In the genomic region with DNA sequence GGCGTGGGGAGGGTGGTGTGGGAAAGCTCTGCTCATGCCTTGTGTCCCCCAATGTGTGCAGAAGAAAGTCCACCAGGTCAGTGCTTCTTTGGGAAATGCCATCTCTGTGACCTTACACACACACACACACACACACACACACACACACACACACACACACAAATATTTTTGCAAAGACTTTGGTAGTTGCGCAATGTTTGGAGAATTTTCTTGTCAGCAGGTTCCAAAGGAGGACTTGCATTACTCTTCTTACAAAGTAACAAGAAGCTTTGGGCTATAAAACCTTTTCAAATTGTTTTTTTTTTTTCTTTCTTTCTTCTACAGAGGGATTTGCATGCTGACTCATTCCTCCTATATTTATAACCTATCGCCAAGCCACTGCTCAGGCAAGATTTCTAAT, we compare ENCODE assay signal across 32 mouse cellular contexts. TPM values are rescaled to one million over a fixed set of nuclear protein-coding genes. Genes with fewer than 3 reads are reported as not detected.
DNase-seq lines count a peak whose midpoint lies in the region; ATAC-seq and TF ChIP-seq lines count a peak whose summit lies in the region.
"Had no signal": no experiment of that assay in that cellular context is flagged by ENCODE, and none has a peak within 500 bp of the region (broad histone marks: within the 10 kb centered on the region; RNA-seq: fewer than 3 reads in every experiment).

No protein-coding gene starts in this region.

- 82% methylated on average over 3 of the region's 3 CpGs for WGBS in hindbrain, embryonic 13.5 days
- 90% methylated on average over 3 of the region's 3 CpGs for whole genome bisulfite sequencing in hindbrain, embryonic 11.5 days
- 70% methylated on average over 3 of the region's 3 CpGs for WGBS in midbrain, embryonic 15.5 days
- 53% methylated on average over 3 of the region's 3 CpGs for WGBS in midbrain, postnatal 0 days
- 66% methylated on average over 3 of the region's 3 CpGs for WGBS in embryonic facial prominence, embryonic 14.5 days

- H3K36me3 ChIP-seq in hindbrain, embryonic 13.5 days: no peaks in the 10 kb centered on the region
- H3K36me3 ChIP-seq in hindbrain, embryonic 11.5 days (ENCODE audit: control insufficient read depth, insufficient read depth, low read length): no peaks in the 10 kb centered on the region
- no peaks in the 10 kb centered on the region for H3K36me3 ChIP-seq in midbrain, embryonic 15.5 days (replicated peaks)
- H3K36me3 ChIP-seq in midbrain, postnatal 0 days (ENCODE audit: insufficient read depth, low read length): no peaks in the 10 kb centered on the region
- H3K36me3 ChIP-seq in embryonic facial prominence, embryonic 14.5 days (ENCODE audit: control insufficient read depth, insufficient read depth, low read length): no peaks in the 10 kb centered on the region
- H3K36me3 ChIP-seq: kidney, embryonic 15.5 days; neural tube, embryonic 12.5 days had no signal

- no peak overlapping the region for H3K4me2 ChIP-seq in hindbrain, embryonic 13.5 days
- H3K4me2 ChIP-seq in hindbrain, embryonic 11.5 days (replicated peaks; ENCODE audit: low read depth, low read length): no peak overlapping the region
- no peak overlapping the region for H3K4me2 ChIP-seq in midbrain, embryonic 15.5 days
- H3K4me2 ChIP-seq in midbrain, postnatal 0 days (ENCODE audit: low read depth, low read length, poor library complexity, severe bottlenecking): no peak overlapping the region
- H3K4me2 ChIP-seq in embryonic facial prominence, embryonic 14.5 days (ENCODE audit: low read depth, low read length): no peak overlapping the region
- H3K4me2 ChIP-seq: kidney, embryonic 15.5 days; liver, embryonic 11.5 days; neural tube, embryonic 12.5 days had no signal

- H3K4me3 ChIP-seq in hindbrain, embryonic 13.5 days: no peak overlapping the region
- H3K4me3 ChIP-seq in hindbrain, embryonic 11.5 days (ENCODE audit: low read depth, low read length): no peak overlapping the region
- H3K4me3 ChIP-seq in midbrain, embryonic 15.5 days: no peak overlapping the region
- no peak overlapping the region for H3K4me3 ChIP-seq in midbrain, postnatal 0 days (ENCODE audit: low read depth, low read length)
- no peak overlapping the region for H3K4me3 ChIP-seq in embryonic facial prominence, embryonic 14.5 days (ENCODE audit: low read depth, low read length)
- H3K4me3 ChIP-seq in layer of hippocampus, adult 2 months: no peak overlapping the region
- H3K4me3 ChIP-seq: kidney, embryonic 15.5 days; megakaryocyte, embryonic 14.5 days; neural tube, embryonic 12.5 days had no signal

- H3K9ac ChIP-seq in hindbrain, embryonic 13.5 days: no peak overlapping the region
- no peak overlapping the region for H3K9ac ChIP-seq in hindbrain, embryonic 11.5 days (ENCODE audit: low read depth, low read length)
- no peak overlapping the region for H3K9ac ChIP-seq in midbrain, embryonic 15.5 days
- no peak overlapping the region for H3K9ac ChIP-seq in midbrain, postnatal 0 days (replicated peaks; ENCODE audit: low read length, poor library complexity, severe bottlenecking)
- H3K9ac ChIP-seq in embryonic facial prominence, embryonic 14.5 days (ENCODE audit: low read depth, low read length): no peak overlapping the region
- H3K9ac ChIP-seq: kidney, embryonic 15.5 days; neural tube, embryonic 12.5 days had no signal

- no peak for TF ChIP-seq CTCF in midbrain, postnatal 0 days (IDR thresholded peaks at IDR 0.05)
- TF ChIP-seq CTCF in layer of hippocampus, adult 2 months (conservative IDR thresholded peaks at IDR 0.05): no peak

- no peak for ATAC-seq in hindbrain, embryonic 13.5 days (ENCODE audit: low FRiP score)
- no peak for ATAC-seq in hindbrain, embryonic 11.5 days (ENCODE audit: low FRiP score)
- no peak for ATAC-seq in midbrain, embryonic 15.5 days (replicated peaks)
- no peak for ATAC-seq in midbrain, postnatal 0 days (ENCODE audit: low FRiP score)
- no peak for ATAC-seq in embryonic facial prominence, embryonic 14.5 days (ENCODE audit: low read depth)
- ATAC-seq: activated CD4-positive, CD25-positive, alpha-beta regulatory T cell, adult 4 months; forebrain, embryonic 14.5 days had no signal

- H3K27ac ChIP-seq in hindbrain, embryonic 13.5 days: peak overlapping the region; percentile 62
- no peak overlapping the region for H3K27ac ChIP-seq in hindbrain, embryonic 11.5 days (ENCODE audit: low read depth, low read length)
- H3K27ac ChIP-seq in midbrain, embryonic 15.5 days: peak overlapping the region; percentile 26; the same call in 1 of the 2 replicates
- H3K27ac ChIP-seq in midbrain, postnatal 0 days (ENCODE audit: low read depth, low read length): no peak overlapping the region
- peak overlapping the region; percentile 52; the same call in 1 of the 2 replicates for H3K27ac ChIP-seq in embryonic facial prominence, embryonic 14.5 days (replicated peaks; ENCODE audit: low read depth, low read length)
- H3K27ac ChIP-seq in layer of hippocampus, adult 2 months: no peak overlapping the region
- H3K27ac ChIP-seq: kidney, embryonic 15.5 days; neural tube, embryonic 12.5 days had no signal

- H3K4me1 ChIP-seq in hindbrain, embryonic 13.5 days (replicated peaks): peaks cover 6% of the 10 kb centered on the region; the same call in 1 of the 2 replicates
- no peaks in the 10 kb centered on the region for H3K4me1 ChIP-seq in hindbrain, embryonic 11.5 days (replicated peaks; ENCODE audit: control insufficient read depth, insufficient read depth, low read length)
- H3K4me1 ChIP-seq in midbrain, embryonic 15.5 days: peaks cover 5% of the 10 kb centered on the region
- peaks cover 2% of the 10 kb centered on the region; the same call in 1 of the 2 replicates for H3K4me1 ChIP-seq in midbrain, postnatal 0 days (ENCODE audit: insufficient read depth, low read length)
- peaks cover 21% of the 10 kb centered on the region for H3K4me1 ChIP-seq in embryonic facial prominence, embryonic 14.5 days (ENCODE audit: control insufficient read depth, insufficient read depth, low read length)
- H3K4me1 ChIP-seq: megakaryocyte, embryonic 14.5 days; neural tube, embryonic 12.5 days had no signal

- DNase-seq in hindbrain, embryonic 11.5 days (ENCODE audit: low spot score): no peak
- DNase-seq in midbrain, postnatal 0 days (ENCODE audit: low spot score): no peak
- DNase-seq in embryonic facial prominence, embryonic 14.5 days (ENCODE audit: low spot score): peak; percentile 54
- DNase-seq in c-Kit-positive CD71-positive TER-119-positive erythroid progenitor cells, embryonic 14.5 days (ENCODE audit: low spot score): no peak
- no peak for DNase-seq in layer of hippocampus, adult 2 months (ENCODE audit: low spot score in 2 of 2)
- DNase-seq: adrenal gland, postnatal 10 days; cerebellum, adult 11 months; cerebellum, adult 9-11 months; kidney, adult 11 months; kidney, postnatal 4 days; layer of hippocampus, adult 9-11 months; left cerebral cortex, postnatal 4 days; lung, adult 2 months; thymus, postnatal 14 days had no signal

- H3K27me3 ChIP-seq in hindbrain, embryonic 13.5 days: no peaks in the 10 kb centered on the region
- H3K27me3 ChIP-seq in hindbrain, embryonic 11.5 days (ENCODE audit: control insufficient read depth, insufficient read depth, low read length): no peaks in the 10 kb centered on the region
- H3K27me3 ChIP-seq in midbrain, embryonic 15.5 days (replicated peaks): no peaks in the 10 kb centered on the region
- no peaks in the 10 kb centered on the region for H3K27me3 ChIP-seq in midbrain, postnatal 0 days (ENCODE audit: insufficient read depth, low read length)
- H3K27me3 ChIP-seq in embryonic facial prominence, embryonic 14.5 days (replicated peaks; ENCODE audit: control insufficient read depth, insufficient read depth, low read length): no peaks in the 10 kb centered on the region
- H3K27me3 ChIP-seq: kidney, embryonic 15.5 days; neural tube, embryonic 12.5 days had no signal

- no peaks in the 10 kb centered on the region for H3K9me3 ChIP-seq in hindbrain, embryonic 13.5 days
- no peaks in the 10 kb centered on the region for H3K9me3 ChIP-seq in hindbrain, embryonic 11.5 days (ENCODE audit: control insufficient read depth, low read length)
- H3K9me3 ChIP-seq in midbrain, embryonic 15.5 days: no peaks in the 10 kb centered on the region
- no peaks in the 10 kb centered on the region for H3K9me3 ChIP-seq in midbrain, postnatal 0 days (ENCODE audit: low read length)
- no peaks in the 10 kb centered on the region for H3K9me3 ChIP-seq in embryonic facial prominence, embryonic 14.5 days (ENCODE audit: control insufficient read depth, low read length)
- H3K9me3 ChIP-seq: kidney, embryonic 15.5 days; megakaryocyte, embryonic 14.5 days; neural tube, embryonic 12.5 days had no signal

RNA-seq across cellular contexts. Expression of a gene that starts 59.1 kb away (rescaled TPM):
- polyA plus RNA-seq in hindbrain, embryonic 13.5 days (2015; fragmentation: Nextera tagmentation; extraction: Ambion mirVana): not detected in 2 replicates
- polyA plus RNA-seq in hindbrain, embryonic 11.5 days (2014; fragmentation: Nextera tagmentation; extraction: Ambion mirVana): not detected in 2 replicates
- 0.43 and 1.5 TPM in 2 replicates for polyA plus RNA-seq in midbrain, embryonic 15.5 days (2015; fragmentation: Nextera tagmentation; extraction: Ambion mirVana)
- not detected in 2 replicates for total RNA-seq in midbrain, postnatal 0 days (2014; rRNA removed)
- polyA plus RNA-seq in midbrain, postnatal 0 days (2015; fragmentation: Nextera tagmentation; extraction: Ambion mirVana): 2.1 and 3.3 TPM in 2 replicates
- 0.29 and 0.62 TPM in 2 replicates for polyA plus RNA-seq in embryonic facial prominence, embryonic 14.5 days (2014; fragmentation: Nextera tagmentation; extraction: Ambion mirVana)
- not detected for total RNA-seq in layer of hippocampus, adult 2 months (2021)
- total RNA-seq: adrenal gland, postnatal 10 days; gastrocnemius, adult 8-10 months; hematopoietic stem cell, adult 5-6 weeks; left cerebral cortex, adult 18-20 months; left cerebral cortex, postnatal 4 days; MEL; monocyte, adult 5-6 weeks had no signal
- polyA plus RNA-seq: activated CD4-positive, CD25-positive, alpha-beta regulatory T cell, adult 4 months; cortical plate, adult 2 months; embryonic facial prominence, embryonic 11.5 days; gonadal fat pad, adult 2 months; heart, embryonic 16.5 days; liver, embryonic 11.5 days; lung, adult 2 months; neural tube, embryonic 12.5 days; stomach, embryonic 14.5 days had no signal

Comparison
In these comparisons a context has a peak if more than half of its experiments do, and no peak if none do; other contexts are left out.
1. H3K27ac ChIP-seq: peak in hindbrain, embryonic 13.5 days (single experiment), midbrain, embryonic 15.5 days (single experiment) and embryonic facial prominence, embryonic 14.5 days (single experiment); none in hindbrain, embryonic 11.5 days (single experiment), midbrain, postnatal 0 days (single experiment) and layer of hippocampus, adult 2 months (single experiment).